Mouse (Mus musculus): Measurements from ENCODE around the gene Aldh9a1.

- TF ChIP-seq POLR2A (IDR thresholded peaks at IDR 0.05; ENCODE audit: control insufficient read depth, extremely low read depth, insufficient read depth, low read length, poor library complexity) (no peak), CTCF (IDR thresholded peaks at IDR 0.05; ENCODE audit: borderline replicate concordance, control insufficient read depth, extremely low read depth, insufficient read depth, low read length, poor library complexity) (no peak)
Measured at GRCm38 (mm10) chr1:167391241-167391640, 41.5 kb downstream of the Aldh9a1 start.
